Mouse (Mus musculus): Measurements from ENCODE around the gene Snx32. TPM values are rescaled to one million over a fixed set of nuclear protein-coding genes. Genes with fewer than 3 reads are reported as not detected.

Gene Snx32
- polyA plus RNA-seq, 1 experiment = 176 TPM

- no peak overlapping the region for H3K27ac ChIP-seq (ENCODE audit: insufficient read depth, low read length)
- TF ChIP-seq POLR2A (IDR thresholded peaks at IDR 0.05; ENCODE audit: borderline replicate concordance, insufficient read depth, low read length) (no peak), CTCF (IDR thresholded peaks at IDR 0.05; ENCODE audit: borderline replicate concordance, insufficient read depth, low read depth, low read length) (no peak)
- DNase-seq = no peak
- no peaks in the 10 kb centered on the region for H3K27me3 ChIP-seq (ENCODE audit: control insufficient read depth, insufficient read depth, low read length)
- WGBS = 92% methylated on average over 8 of the region's 8 CpGs
- H3K4me3 ChIP-seq (replicated peaks; ENCODE audit: insufficient read depth, low read depth, low read length) = no peak overlapping the region
- H3K4me1 ChIP-seq (ENCODE audit: control insufficient read depth, insufficient read depth, low read length) = peaks cover 10% of the 10 kb centered on the region
These were observed 45.3 kb downstream of the Snx32 start for GRCm38 (mm10) chr19:5465037-5465436.

- peak overlapping the region; percentile 9 for H3K4me3 ChIP-seq (replicated peaks; ENCODE audit: insufficient read depth, low read depth, low read length)
- 6% methylated on average over 15 of the region's 15 CpGs for WGBS
- peak; percentile 60 to 74 for DNase-seq
- H3K4me1 ChIP-seq (ENCODE audit: control insufficient read depth, insufficient read depth, low read length) = peaks cover 11% of the 10 kb centered on the region
- H3K27ac ChIP-seq (ENCODE audit: insufficient read depth, low read length) = no peak overlapping the region
- no peak for TF ChIP-seq POLR2A (IDR thresholded peaks at IDR 0.05; ENCODE audit: borderline replicate concordance, insufficient read depth, low read length)
- TF ChIP-seq CTCF (IDR thresholded peaks at IDR 0.05; ENCODE audit: borderline replicate concordance, insufficient read depth, low read depth, low read length) = peak; percentile 85
- no peaks in the 10 kb centered on the region for H3K27me3 ChIP-seq (ENCODE audit: control insufficient read depth, insufficient read depth, low read length)
These were observed 46.4 kb downstream of the Snx32 start for GRCm38 (mm10) chr19:5463791-5464562.

GRCm38 (mm10) chr19:5463212-5463611, 47.1 kb downstream of the Snx32 start:
- Histone ChIP-seq H3K27ac (ENCODE audit: insufficient read depth, low read length) (no peak overlapping the region), H3K4me1 (ENCODE audit: control insufficient read depth, insufficient read depth, low read length) (peaks cover 13% of the 10 kb centered on the region), H3K4me3 (replicated peaks; ENCODE audit: insufficient read depth, low read depth, low read length) (no peak overlapping the region), H3K27me3 (ENCODE audit: control insufficient read depth, insufficient read depth, low read length) (no peaks in the 10 kb centered on the region)
- no peak for TF ChIP-seq POLR2A (IDR thresholded peaks at IDR 0.05; ENCODE audit: borderline replicate concordance, insufficient read depth, low read length)
- TF ChIP-seq CTCF (IDR thresholded peaks at IDR 0.05; ENCODE audit: borderline replicate concordance, insufficient read depth, low read depth, low read length) = no peak
- 84% methylated on average over 9 of the region's 9 CpGs for WGBS
- DNase-seq = no peak

GRCm38 (mm10) chr19:5461411-5461810, 48.9 kb downstream of the Snx32 start:
- Histone ChIP-seq H3K27ac (ENCODE audit: insufficient read depth, low read length) (no peak overlapping the region), H3K27me3 (ENCODE audit: control insufficient read depth, insufficient read depth, low read length) (no peaks in the 10 kb centered on the region), H3K4me1 (ENCODE audit: control insufficient read depth, insufficient read depth, low read length) (peaks cover 13% of the 10 kb centered on the region), H3K4me3 (replicated peaks; ENCODE audit: insufficient read depth, low read depth, low read length) (no peak overlapping the region)
- no peak for DNase-seq
- TF ChIP-seq CTCF (IDR thresholded peaks at IDR 0.05; ENCODE audit: borderline replicate concordance, insufficient read depth, low read depth, low read length) = no peak
- no peak for TF ChIP-seq POLR2A (IDR thresholded peaks at IDR 0.05; ENCODE audit: borderline replicate concordance, insufficient read depth, low read length)
- WGBS = 79% methylated on average over 6 of the region's 6 CpGs

GRCm38 (mm10) chr19:5460465-5460911, 49.9 kb downstream of the Snx32 start, which contains the start of gene Fibp:
TSS of gene Fibp (plus strand) at chr19:5460615.
- H3K4me1 ChIP-seq (ENCODE audit: control insufficient read depth, insufficient read depth, low read length) = peaks cover 13% of the 10 kb centered on the region
- under 1% methylated on average over 32 of the region's 32 CpGs for WGBS
- DNase-seq = peak; percentile 85 to 91

GRCm38 (mm10) chr19:5459896-5460295, 50.4 kb downstream of the Snx32 start:
- no peaks in the 10 kb centered on the region for H3K27me3 ChIP-seq (ENCODE audit: control insufficient read depth, insufficient read depth, low read length)
- H3K4me1 ChIP-seq (ENCODE audit: control insufficient read depth, insufficient read depth, low read length) = peaks cover 16% of the 10 kb centered on the region
- peak in 1 of 2 experiments; percentile 6 for DNase-seq
- 26% methylated on average over 3 of the region's 3 CpGs for WGBS
- TF ChIP-seq CTCF (IDR thresholded peaks at IDR 0.05; ENCODE audit: borderline replicate concordance, insufficient read depth, low read depth, low read length) = no peak
- no peak for TF ChIP-seq POLR2A (IDR thresholded peaks at IDR 0.05; ENCODE audit: borderline replicate concordance, insufficient read depth, low read length)
- H3K4me3 ChIP-seq (replicated peaks; ENCODE audit: insufficient read depth, low read depth, low read length) = no peak overlapping the region
- no peak overlapping the region; the same call in 1 of the 2 replicates for H3K27ac ChIP-seq (ENCODE audit: insufficient read depth, low read length)

More at GRCm38 (mm10) chr19:5460465-5460911, 49.9 kb downstream of the Snx32 start, which contains the start of gene Fibp:
- TF ChIP-seq POLR2A (IDR thresholded peaks at IDR 0.05; ENCODE audit: borderline replicate concordance, insufficient read depth, low read length) (peak; percentile 81; the same call in 1 of the 2 replicates), CTCF (IDR thresholded peaks at IDR 0.05; ENCODE audit: borderline replicate concordance, insufficient read depth, low read depth, low read length) (no peak)
- H3K27ac ChIP-seq (ENCODE audit: insufficient read depth, low read length) = no peak within 1 kb of the TSS; the same call in 1 of the 2 replicates
- peak within 1 kb of the TSS; percentile 99 for H3K4me3 ChIP-seq (replicated peaks; ENCODE audit: insufficient read depth, low read depth, low read length)
- no peaks in the 10 kb centered on the region for H3K27me3 ChIP-seq (ENCODE audit: control insufficient read depth, insufficient read depth, low read length)

- Histone ChIP-seq H3K4me1 (ENCODE audit: control insufficient read depth, insufficient read depth, low read length) (peaks cover 14% of the 10 kb centered on the region), H3K27ac (ENCODE audit: insufficient read depth, low read length) (peak overlapping the region; percentile 24; the same call in 1 of the 2 replicates), H3K4me3 (replicated peaks; ENCODE audit: insufficient read depth, low read depth, low read length) (no peak overlapping the region), H3K27me3 (ENCODE audit: control insufficient read depth, insufficient read depth, low read length) (no peaks in the 10 kb centered on the region)
- TF ChIP-seq CTCF (IDR thresholded peaks at IDR 0.05; ENCODE audit: borderline replicate concordance, insufficient read depth, low read depth, low read length) (no peak), POLR2A (IDR thresholded peaks at IDR 0.05; ENCODE audit: borderline replicate concordance, insufficient read depth, low read length) (no peak)
- 48% methylated on average over 7 of the region's 7 CpGs for WGBS
- peak in 1 of 2 experiments; percentile 21 for DNase-seq
These were observed 51.3 kb downstream of the Snx32 start for GRCm38 (mm10) chr19:5459019-5459418.

Data from cerebellum, adult 2 months (tissue).